Mouse (Mus musculus): ENCODE results near the gene Smpd4. TPM values are rescaled to one million over a fixed set of nuclear protein-coding genes. Genes with fewer than 3 reads are reported as not detected.

Smpd4 gene
- polyA plus RNA-seq, 1 experiment from 2014 or later = 26.0 TPM

GRCm38 (mm10) chr16:17616212-17616611, 2.9 kb upstream of the Smpd4 start:
- Histone ChIP-seq H3K27ac (no peak overlapping the region), H3K9me3 (no peaks in the 10 kb centered on the region)
- 80% methylated on average over 5 of the region's 5 CpGs for WGBS

GRCm38 (mm10) chr16:17617922-17618565, 1.1 kb upstream of the Smpd4 start:
- Histone ChIP-seq H3K36me3 (0 out of 2 replicates have a peak, but pooled peaks cover 5% of the 10 kb centered on the region), H3K4me1 (peaks cover 15% of the 10 kb centered on the region), H3K9me3 (no peaks in the 10 kb centered on the region), H3K4me2 (peak overlapping the region; percentile 27), H3K27ac (no peak overlapping the region), H3K27me3 (no peaks in the 10 kb centered on the region), H3K4me3 (peak overlapping the region; percentile 8; the same call in 1 of the 2 replicates), H3K9ac (no peak overlapping the region)
- peak; percentile 40; the same call in 1 of the 2 replicates for ATAC-seq (ENCODE audit: insufficient number of reproducible peaks, low FRiP score, low TSS enrichment, low read depth)
- WGBS = 14% methylated on average over 13 of the region's 13 CpGs

More at GRCm38 (mm10) chr16:17616212-17616611, 2.9 kb upstream of the Smpd4 start:
- Histone ChIP-seq H3K4me1 (peaks cover 15% of the 10 kb centered on the region), H3K27me3 (no peaks in the 10 kb centered on the region), H3K4me2 (no peak overlapping the region), H3K36me3 (no peaks in the 10 kb centered on the region), H3K4me3 (no peak overlapping the region), H3K9ac (no peak overlapping the region)
- no peak for ATAC-seq (ENCODE audit: insufficient number of reproducible peaks, low FRiP score, low TSS enrichment, low read depth)

GRCm38 (mm10) chr16:17621936-17622335, 2.8 kb downstream of the Smpd4 start:
- H3K4me2 ChIP-seq = no peak overlapping the region
- 93% methylated on average over 1 of the region's 1 CpGs for WGBS
- no peak overlapping the region for H3K9ac ChIP-seq
- H3K4me3 ChIP-seq = no peak overlapping the region
- no peaks in the 10 kb centered on the region for H3K9me3 ChIP-seq
- H3K27me3 ChIP-seq = no peaks in the 10 kb centered on the region
- peaks cover 15% of the 10 kb centered on the region for H3K4me1 ChIP-seq
- peaks cover 33% of the 10 kb centered on the region for H3K36me3 ChIP-seq
- no peak for ATAC-seq (ENCODE audit: insufficient number of reproducible peaks, low FRiP score, low TSS enrichment, low read depth)
- no peak overlapping the region for H3K27ac ChIP-seq

- Histone ChIP-seq H3K36me3 (peaks cover 69% of the 10 kb centered on the region), H3K4me2 (no peak overlapping the region), H3K9ac (no peak overlapping the region), H3K9me3 (no peaks in the 10 kb centered on the region), H3K4me1 (no peaks in the 10 kb centered on the region), H3K4me3 (no peak overlapping the region), H3K27ac (no peak overlapping the region), H3K27me3 (no peaks in the 10 kb centered on the region)
- no peak for ATAC-seq (ENCODE audit: insufficient number of reproducible peaks, low FRiP score, low TSS enrichment, low read depth)
- WGBS = 68% methylated on average over 8 of the region's 8 CpGs
Observed at GRCm38 (mm10) chr16:17625488-17626268, 6.5 kb downstream of the Smpd4 start.

GRCm38 (mm10) chr16:17626269-17626555, 7.1 kb downstream of the Smpd4 start:
- no peaks in the 10 kb centered on the region for H3K4me1 ChIP-seq
- H3K27me3 ChIP-seq = no peaks in the 10 kb centered on the region
- no peaks in the 10 kb centered on the region for H3K9me3 ChIP-seq
- WGBS = 95% methylated on average over 5 of the region's 5 CpGs
- H3K4me3 ChIP-seq = no peak overlapping the region
- no peak overlapping the region for H3K4me2 ChIP-seq
- peaks cover 73% of the 10 kb centered on the region for H3K36me3 ChIP-seq
- ATAC-seq (ENCODE audit: insufficient number of reproducible peaks, low FRiP score, low TSS enrichment, low read depth) = no peak
- H3K27ac ChIP-seq = no peak overlapping the region
- H3K9ac ChIP-seq = no peak overlapping the region

DNA sequence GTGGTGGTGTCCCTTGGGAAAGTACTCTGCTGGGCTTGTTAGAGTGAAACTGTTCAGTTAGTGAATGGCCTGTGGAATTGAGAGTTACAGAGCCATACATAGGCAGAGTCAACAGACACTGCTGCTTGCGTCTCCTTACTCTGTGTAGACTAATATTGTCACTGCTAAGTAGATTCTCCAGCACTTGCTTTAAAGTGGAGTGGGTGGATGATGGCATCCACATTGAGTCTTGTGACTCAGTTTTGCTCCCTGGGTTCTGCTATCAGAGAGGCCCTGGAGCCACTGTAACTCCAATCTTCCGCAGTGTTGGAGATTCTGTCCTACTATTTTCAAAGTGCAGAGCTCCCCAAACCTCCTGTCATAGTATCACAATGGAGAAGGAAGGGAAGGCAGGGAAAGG, 13.4 kb downstream of the Smpd4 start:
- Histone ChIP-seq H3K27ac (no peak overlapping the region), H3K9me3 (no peaks in the 10 kb centered on the region), H3K4me2 (no peak overlapping the region), H3K27me3 (no peaks in the 10 kb centered on the region), H3K4me1 (no peaks in the 10 kb centered on the region), H3K4me3 (no peak overlapping the region), H3K36me3 (peaks cover 79% of the 10 kb centered on the region), H3K9ac (no peak overlapping the region)
- 96% methylated on average over 2 of the region's 2 CpGs for WGBS
- ATAC-seq (ENCODE audit: insufficient number of reproducible peaks, low FRiP score, low TSS enrichment, low read depth) = no peak

GRCm38 (mm10) chr16:17633481-17634181, 14.5 kb downstream of the Smpd4 start:
- WGBS = 79% methylated on average over 8 of the region's 8 CpGs
- no peak for ATAC-seq (ENCODE audit: insufficient number of reproducible peaks, low FRiP score, low TSS enrichment, low read depth)

DNA sequence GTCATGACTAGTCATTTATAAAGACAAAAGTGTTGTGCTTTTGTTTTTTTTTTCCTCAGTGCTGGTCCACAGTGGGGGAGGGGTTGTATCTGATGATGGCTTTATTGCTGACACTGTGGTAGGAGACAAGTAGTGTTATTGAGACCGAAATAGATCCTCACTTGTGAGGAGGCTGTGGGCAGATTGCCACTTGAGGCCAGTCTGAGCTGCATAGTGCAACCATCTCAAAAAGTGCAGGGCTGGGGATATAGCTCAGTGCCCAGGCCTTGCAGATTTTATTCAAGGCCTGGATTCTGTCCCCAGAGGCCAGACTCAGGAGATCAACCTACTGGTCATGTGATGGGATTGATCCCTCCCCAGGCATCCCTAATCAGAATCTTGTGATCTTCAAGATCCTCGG, 17.8 kb downstream of the Smpd4 start:
- H3K27me3 ChIP-seq = no peaks in the 10 kb centered on the region
- H3K27ac ChIP-seq = no peak overlapping the region
- WGBS = 86% methylated on average over 2 of the region's 2 CpGs
- no peak overlapping the region for H3K9ac ChIP-seq
- no peak overlapping the region for H3K4me2 ChIP-seq
- ATAC-seq (ENCODE audit: insufficient number of reproducible peaks, low FRiP score, low TSS enrichment, low read depth) = no peak
- H3K4me3 ChIP-seq = no peak overlapping the region
- H3K9me3 ChIP-seq = no peaks in the 10 kb centered on the region
- H3K36me3 ChIP-seq = peaks cover 80% of the 10 kb centered on the region
- no peaks in the 10 kb centered on the region for H3K4me1 ChIP-seq

More at GRCm38 (mm10) chr16:17633481-17634181, 14.5 kb downstream of the Smpd4 start:
- no peaks in the 10 kb centered on the region for H3K4me1 ChIP-seq
- H3K36me3 ChIP-seq = peaks cover 79% of the 10 kb centered on the region
- no peaks in the 10 kb centered on the region for H3K27me3 ChIP-seq
- no peak overlapping the region for H3K9ac ChIP-seq
- H3K9me3 ChIP-seq = no peaks in the 10 kb centered on the region
- H3K27ac ChIP-seq = no peak overlapping the region
- H3K4me3 ChIP-seq = no peak overlapping the region
- no peak overlapping the region for H3K4me2 ChIP-seq

GRCm38 (mm10) chr16:17637610-17638009, 18.5 kb downstream of the Smpd4 start:
- ATAC-seq (ENCODE audit: insufficient number of reproducible peaks, low FRiP score, low TSS enrichment, low read depth) = no peak
- no peak overlapping the region for H3K4me3 ChIP-seq
- no peak overlapping the region for H3K4me2 ChIP-seq
- 76% methylated on average over 2 of the region's 2 CpGs for WGBS
- H3K9ac ChIP-seq = no peak overlapping the region
- no peak overlapping the region for H3K27ac ChIP-seq
- H3K9me3 ChIP-seq = no peaks in the 10 kb centered on the region
- peaks cover 79% of the 10 kb centered on the region for H3K36me3 ChIP-seq
- H3K27me3 ChIP-seq = no peaks in the 10 kb centered on the region
- H3K4me1 ChIP-seq = no peaks in the 10 kb centered on the region

GRCm38 (mm10) chr16:17638036-17638628, 19.0 kb downstream of the Smpd4 start:
- H3K36me3 ChIP-seq = peaks cover 79% of the 10 kb centered on the region
- ATAC-seq (ENCODE audit: insufficient number of reproducible peaks, low FRiP score, low TSS enrichment, low read depth) = no peak
- no peak overlapping the region for H3K9ac ChIP-seq
- no peak overlapping the region for H3K4me2 ChIP-seq
- WGBS = 89% methylated on average over 9 of the region's 9 CpGs
- H3K4me1 ChIP-seq = no peaks in the 10 kb centered on the region
- H3K27me3 ChIP-seq = no peaks in the 10 kb centered on the region
- no peak overlapping the region for H3K27ac ChIP-seq
- H3K4me3 ChIP-seq = no peak overlapping the region
- no peaks in the 10 kb centered on the region for H3K9me3 ChIP-seq

- H3K27ac ChIP-seq = no peak overlapping the region
- WGBS = 91% methylated on average over 3 of the region's 3 CpGs
- H3K4me3 ChIP-seq = no peak overlapping the region
- no peak for ATAC-seq (ENCODE audit: insufficient number of reproducible peaks, low FRiP score, low TSS enrichment, low read depth)
- no peak overlapping the region for H3K4me2 ChIP-seq
- peaks cover 74% of the 10 kb centered on the region for H3K36me3 ChIP-seq
- no peaks in the 10 kb centered on the region for H3K9me3 ChIP-seq
- H3K9ac ChIP-seq = no peak overlapping the region
- no peaks in the 10 kb centered on the region for H3K4me1 ChIP-seq
- no peaks in the 10 kb centered on the region for H3K27me3 ChIP-seq
Observed at GRCm38 (mm10) chr16:17639081-17639480, 19.9 kb downstream of the Smpd4 start.

DNA sequence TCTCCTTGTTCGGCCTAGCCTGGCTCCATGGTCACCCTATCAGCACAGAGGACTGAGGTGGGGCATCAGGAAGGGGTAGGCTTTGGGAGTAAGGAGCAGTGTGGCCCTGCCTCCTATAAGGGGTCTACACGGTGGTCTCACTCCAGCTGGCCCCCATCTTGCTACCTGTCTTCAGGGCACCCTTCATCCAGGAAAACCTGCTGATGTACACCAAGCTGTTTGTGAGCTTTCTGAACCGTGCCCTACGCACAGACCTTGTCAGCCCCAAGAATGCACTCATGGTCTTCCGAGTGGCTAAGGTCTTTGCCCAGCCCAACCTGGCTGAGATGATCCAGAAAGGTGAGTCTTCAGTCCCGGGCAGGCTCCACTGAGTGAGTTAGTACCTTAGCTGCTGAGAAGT, 20.8 kb downstream of the Smpd4 start:
- H3K4me1 ChIP-seq = no peaks in the 10 kb centered on the region
- peaks cover 70% of the 10 kb centered on the region for H3K36me3 ChIP-seq
- H3K27me3 ChIP-seq = no peaks in the 10 kb centered on the region
- 91% methylated on average over 6 of the region's 6 CpGs for WGBS
- H3K4me3 ChIP-seq = no peak overlapping the region
- H3K9ac ChIP-seq = no peak overlapping the region
- no peak for ATAC-seq (ENCODE audit: insufficient number of reproducible peaks, low FRiP score, low TSS enrichment, low read depth)
- no peaks in the 10 kb centered on the region for H3K9me3 ChIP-seq
- H3K4me2 ChIP-seq = no peak overlapping the region
- no peak overlapping the region for H3K27ac ChIP-seq
